Comparison of ENCODE assay signal across 19 mouse cellular contexts in the genomic region with DNA sequence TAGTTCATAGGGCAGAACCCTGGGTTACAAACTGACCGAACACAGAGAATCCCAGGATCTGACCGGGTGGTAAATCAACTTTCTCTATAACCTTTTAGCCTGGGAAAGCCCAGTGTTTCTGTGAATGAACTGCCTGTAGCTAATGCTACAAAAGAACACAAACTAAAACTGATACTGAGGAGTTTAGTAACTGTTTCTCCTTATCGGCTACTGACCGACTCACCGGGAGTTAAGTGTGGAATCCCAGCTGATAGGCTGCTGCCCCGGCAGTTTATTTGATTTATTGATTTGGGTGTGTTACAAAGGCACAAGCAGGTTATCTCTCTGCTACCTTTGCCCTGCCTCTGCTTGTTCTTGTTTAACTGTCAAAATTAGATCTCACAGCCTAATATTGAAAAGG. TPM values are rescaled to one million over a fixed set of nuclear protein-coding genes. Genes with fewer than 3 reads are reported as not detected.
DNase-seq lines count a peak whose midpoint lies in the region; ATAC-seq and TF ChIP-seq lines count a peak whose summit lies in the region.
"Had no signal": no experiment of that assay in that cellular context is flagged by ENCODE, and none has a peak within 500 bp of the region (broad histone marks: within the 10 kb centered on the region; RNA-seq: fewer than 3 reads in every experiment).

No protein-coding gene starts in this region.

- no peaks in the 10 kb centered on the region for H3K79me2 ChIP-seq in liver, adult 2 months (ENCODE audit: control insufficient read depth, insufficient read depth, low read length)

- no peak for TF ChIP-seq CTCF in liver, adult 2 months (IDR thresholded peaks at IDR 0.05; ENCODE audit: low read depth, low read length)

- no peak overlapping the region for H3K9ac ChIP-seq in liver, adult 2 months (ENCODE audit: low read depth, low read length)
- H3K9ac ChIP-seq: embryonic facial prominence, embryonic 12.5 days; hindbrain, embryonic 15.5 days had no signal

- no peak for TF ChIP-seq POLR2A in liver, adult 2 months (IDR thresholded peaks at IDR 0.05; ENCODE audit: extremely low read depth, insufficient read depth, low read length)

- no peaks in the 10 kb centered on the region for H3K9me3 ChIP-seq in heart, embryonic 10.5 days
- H3K9me3 ChIP-seq: embryonic facial prominence, embryonic 12.5 days; hindbrain, embryonic 15.5 days; midbrain, embryonic 10.5 days had no signal

- H3K27ac ChIP-seq in heart, embryonic 10.5 days, result peak overlapping the region; percentile 19; the same call in 1 of the 2 replicates
- H3K27ac ChIP-seq in liver, adult 2 months (replicated peaks; ENCODE audit: insufficient read depth, low read depth, low read length), result peak overlapping the region; percentile 93
- H3K27ac ChIP-seq: embryonic facial prominence, embryonic 12.5 days; gastrocnemius, adult 2 months; hindbrain, embryonic 15.5 days; midbrain, embryonic 10.5 days had no signal

- no peaks in the 10 kb centered on the region for H3K36me3 ChIP-seq in heart, embryonic 10.5 days
- no peaks in the 10 kb centered on the region for H3K36me3 ChIP-seq in liver, adult 2 months (ENCODE audit: control insufficient read depth, insufficient read depth, low read length)
- H3K36me3 ChIP-seq: embryonic facial prominence, embryonic 12.5 days; hindbrain, embryonic 15.5 days; midbrain, embryonic 10.5 days had no signal

- no peak for DNase-seq in heart, embryonic 10.5 days (ENCODE audit: low spot score)
- DNase-seq in heart, adult 11 months, result no peak
- DNase-seq in liver, adult 2 months (ENCODE audit: extremely low read depth, low read depth, low spot score), result peak; percentile 97
- DNase-seq in thymus, postnatal 0 days (ENCODE audit: low spot score), result no peak
- no peak for DNase-seq in urinary bladder, postnatal 36 days (ENCODE audit: low spot score in 2 of 2)
- no peak for DNase-seq in retina, embryonic 14.5 days (ENCODE audit: low spot score)
- DNase-seq: adrenal gland, postnatal 14 days; cerebellum, adult 18-20 months; gastrocnemius, adult 2 months; heart, postnatal 10 days; kidney, adult 2 months; kidney, postnatal 25 days; layer of hippocampus, adult 9-11 months; right cerebral cortex, postnatal 4 days; thymus, postnatal 14 days had no signal

- no peaks in the 10 kb centered on the region for H3K27me3 ChIP-seq in heart, embryonic 10.5 days (ENCODE audit: insufficient read depth, poor library complexity, severe bottlenecking)
- H3K27me3 ChIP-seq in liver, adult 2 months (ENCODE audit: control insufficient read depth, insufficient read depth, low read length), result no peaks in the 10 kb centered on the region
- H3K27me3 ChIP-seq: embryonic facial prominence, embryonic 12.5 days; hindbrain, embryonic 15.5 days had no signal

- no peak overlapping the region for H3K4me3 ChIP-seq in heart, embryonic 10.5 days
- peak overlapping the region; percentile 21; the same call in 1 of the 2 replicates for H3K4me3 ChIP-seq in liver, adult 2 months (ENCODE audit: insufficient read depth, low read depth, low read length)
- H3K4me3 ChIP-seq: embryonic facial prominence, embryonic 12.5 days; gastrocnemius, adult 2 months; hindbrain, embryonic 15.5 days; midbrain, embryonic 10.5 days had no signal

- H3K4me1 ChIP-seq in heart, embryonic 10.5 days, result peaks cover 46% of the 10 kb centered on the region
- peaks cover 12% of the 10 kb centered on the region for H3K4me1 ChIP-seq in liver, adult 2 months (ENCODE audit: control insufficient read depth, insufficient read depth, low read length)

- WGBS in heart, embryonic 10.5 days, result 29% methylated on average over 6 of the region's 6 CpGs
- 22% methylated on average over 6 of the region's 6 CpGs for WGBS in liver, adult 2 months

- ATAC-seq in megakaryocyte progenitor cell, adult 5-6 weeks (replicated peaks; ENCODE audit: poor library complexity), result peak; percentile 23

RNA-seq across cellular contexts. Expression of gene Frat1, which starts 9.0 kb away (rescaled TPM):
- polyA plus RNA-seq in heart, embryonic 10.5 days (2016; fragmentation: Nextera tagmentation; extraction: Ambion mirVana), result 3.2 and 6.6 TPM in 2 replicates
- 1.9 and 3.3 TPM in 2 replicates for total RNA-seq in liver, adult 2 months (2014; rRNA removed)
- polyA plus RNA-seq in liver, adult 2 months (2012; rRNA removed), result 5.5 and 5.6 TPM in 2 replicates
- 9.1 TPM in 2 replicates for total RNA-seq in megakaryocyte progenitor cell, adult 5-6 weeks (2015)
- 9.5 and 11.7 TPM in 2 replicates for total RNA-seq in megakaryocyte progenitor cell, adult 5-6 weeks (2017)
- polyA plus RNA-seq in thymus, postnatal 0 days (2015; fragmentation: Nextera tagmentation; extraction: Ambion mirVana), result 18.6 and 21.3 TPM in 2 replicates

RNA-seq across cellular contexts. Expression of gene Frat2, which starts 9.1 kb away (rescaled TPM):
- 1.6 and 4.0 TPM in 2 replicates for polyA plus RNA-seq in heart, embryonic 10.5 days (2016; fragmentation: Nextera tagmentation; extraction: Ambion mirVana)
- total RNA-seq in liver, adult 2 months (2014; rRNA removed), result 0.87 and 1.3 TPM in 2 replicates
- 2.2 and 2.4 TPM in 2 replicates for polyA plus RNA-seq in liver, adult 2 months (2012; rRNA removed)
- 25.2 and 27.8 TPM in 2 replicates for total RNA-seq in megakaryocyte progenitor cell, adult 5-6 weeks (2015)
- total RNA-seq in megakaryocyte progenitor cell, adult 5-6 weeks (2017), result 28.2 and 29.8 TPM in 2 replicates
- polyA plus RNA-seq in thymus, postnatal 0 days (2015; fragmentation: Nextera tagmentation; extraction: Ambion mirVana), result 12.1 and 16.0 TPM in 2 replicates

RNA-seq across cellular contexts. Expression of gene Arhgap19, which starts 37.0 kb away (rescaled TPM):
- 23.6 and 29.5 TPM in 2 replicates for polyA plus RNA-seq in heart, embryonic 10.5 days (2016; fragmentation: Nextera tagmentation; extraction: Ambion mirVana)
- 1.9 and 2.8 TPM in 2 replicates for total RNA-seq in liver, adult 2 months (2014; rRNA removed)
- 0.72 and 1.2 TPM in 2 replicates for polyA plus RNA-seq in liver, adult 2 months (2012; rRNA removed)
- 48.6 and 50.6 TPM in 2 replicates for total RNA-seq in megakaryocyte progenitor cell, adult 5-6 weeks (2015)
- 56.7 and 57.3 TPM in 2 replicates for total RNA-seq in megakaryocyte progenitor cell, adult 5-6 weeks (2017)
- 25.3 and 27.0 TPM in 2 replicates for polyA plus RNA-seq in thymus, postnatal 0 days (2015; fragmentation: Nextera tagmentation; extraction: Ambion mirVana)

RNA-seq across cellular contexts. Expression of gene Rrp12, which starts 57.2 kb away (rescaled TPM):
- polyA plus RNA-seq in heart, embryonic 10.5 days (2016; fragmentation: Nextera tagmentation; extraction: Ambion mirVana), result 25.1 and 25.8 TPM in 2 replicates
- total RNA-seq in liver, adult 2 months (2014; rRNA removed), result 1.4 and 1.8 TPM in 2 replicates
- 2.4 and 4.1 TPM in 2 replicates for polyA plus RNA-seq in liver, adult 2 months (2012; rRNA removed)
- total RNA-seq in megakaryocyte progenitor cell, adult 5-6 weeks (2015), result 10.4 and 10.5 TPM in 2 replicates
- total RNA-seq in megakaryocyte progenitor cell, adult 5-6 weeks (2017), result 18.9 and 20.5 TPM in 2 replicates
- polyA plus RNA-seq in thymus, postnatal 0 days (2015; fragmentation: Nextera tagmentation; extraction: Ambion mirVana), result 11.3 and 12.4 TPM in 2 replicates

Comparison
In these comparisons a context has a peak if more than half of its experiments do, and no peak if none do; other contexts are left out.
1. RNA of gene Arhgap19, which starts 37.0 kb away (polyA plus RNA-seq): 23.6 to 29.5 TPM in heart, embryonic 10.5 days and 25.3 to 27.0 TPM in thymus, postnatal 0 days; 0.72 to 1.2 TPM in liver, adult 2 months; every median in the first group is over 10 times any median in the second.